Mouse (Mus musculus): ENCODE measurements around the gene Zscan4b. TPM values are rescaled to one million over a fixed set of nuclear protein-coding genes. Genes with fewer than 3 reads are reported as not detected.
"Not testable (repeated sequence)": the region's sequence is repeated elsewhere in the genome, so short reads cannot be mapped to it uniquely, and the experiment has no call there.

Gene Zscan4b
- polyA plus RNA-seq (2012; rRNA removed) = not detected in 2 replicates

DNA sequence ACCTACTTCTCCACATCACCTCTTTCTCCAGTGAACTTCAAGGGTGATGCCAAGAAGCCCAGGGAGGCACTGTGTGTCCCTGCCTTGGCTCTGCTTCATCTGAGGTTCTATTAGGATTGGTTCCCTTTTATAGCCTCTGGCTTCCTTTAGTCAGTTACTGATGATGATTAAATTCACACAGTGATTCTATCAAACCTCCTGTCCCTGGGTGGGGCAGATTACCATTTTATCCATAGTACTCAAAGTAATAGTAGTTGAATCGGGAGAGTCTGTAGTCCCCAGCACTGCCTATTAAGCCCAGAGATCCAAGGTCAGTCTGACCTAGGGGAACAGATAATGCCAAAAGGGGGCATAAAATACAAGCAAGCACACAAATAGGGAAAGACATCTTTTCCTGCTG is at the start of gene Zscan4b:
Zscan4b (minus strand) TSS at position 101 of the 400 bp plus-strand sequence.
- not testable (repeated sequence) for DNase-seq (ENCODE audit: low read depth)

Other genes with a start within 250 kb of the Zscan4b start
- gene Nlrp4b, start 217.3 kb downstream of the Zscan4b start, polyA plus RNA-seq (2012; rRNA removed) = not detected in 2 replicates
- not detected in 2 replicates for gene Vmn1r71, start 150.7 kb downstream of the Zscan4b start, polyA plus RNA-seq (2012; rRNA removed)
- gene Zscan4c, start 100.7 kb upstream of the Zscan4b start, polyA plus RNA-seq (2012; rRNA removed) = not detected in 2 replicates
- not detected in 2 replicates for gene Zscan4-ps1, start 164.6 kb upstream of the Zscan4b start, polyA plus RNA-seq (2012; rRNA removed)